Mouse (Mus musculus): ENCODE results near the gene Vps37b.

Vps37b gene

DNA sequence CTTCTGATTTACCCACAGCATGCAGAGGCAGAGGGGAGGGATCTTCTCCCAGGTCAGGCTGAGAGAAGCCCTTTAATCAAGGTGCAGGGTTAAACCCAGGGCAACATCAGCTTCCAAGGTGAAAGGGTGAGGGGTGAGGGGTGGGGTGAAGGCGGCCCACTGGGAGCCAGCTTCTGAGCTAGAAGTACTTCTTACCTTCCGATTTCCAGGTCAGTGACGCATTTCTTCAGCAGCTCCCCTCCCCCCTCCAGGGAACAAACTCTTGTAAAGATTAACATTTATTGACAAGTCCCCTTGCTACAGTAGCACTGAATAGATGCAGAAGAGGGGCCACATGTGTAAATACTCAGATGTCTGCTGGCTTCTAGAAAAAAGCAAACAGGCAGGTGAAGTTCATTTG lies 54.8 kb downstream of the Vps37b start:
- no peak for DNase-seq

DNA sequence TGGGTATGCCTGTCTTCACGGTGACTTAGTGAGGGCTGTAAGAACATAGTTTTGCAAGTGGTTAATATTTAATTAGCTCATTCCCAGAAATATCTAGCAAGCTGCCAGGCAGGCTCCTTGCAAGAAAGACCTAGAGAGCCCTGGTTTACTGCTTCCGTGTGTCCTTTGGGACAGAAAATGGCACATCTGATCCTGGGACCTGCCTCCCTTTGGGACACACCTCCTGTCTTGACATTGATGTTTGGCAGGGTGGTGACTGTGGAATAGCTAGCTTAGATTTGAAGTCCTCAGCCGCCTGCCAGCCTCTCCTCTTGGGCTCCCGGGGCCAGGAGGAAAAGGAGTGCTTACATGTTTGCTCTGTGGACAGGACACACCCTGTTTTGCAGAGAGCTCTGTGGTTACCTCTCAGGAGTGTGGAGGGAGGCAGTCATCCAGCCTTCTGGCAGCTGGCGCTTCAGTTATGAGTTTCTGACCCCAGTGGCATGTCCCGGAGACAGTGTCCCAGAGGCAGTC lies 56.3 kb downstream of the Vps37b start:
- DNase-seq, result no peak

DNA sequence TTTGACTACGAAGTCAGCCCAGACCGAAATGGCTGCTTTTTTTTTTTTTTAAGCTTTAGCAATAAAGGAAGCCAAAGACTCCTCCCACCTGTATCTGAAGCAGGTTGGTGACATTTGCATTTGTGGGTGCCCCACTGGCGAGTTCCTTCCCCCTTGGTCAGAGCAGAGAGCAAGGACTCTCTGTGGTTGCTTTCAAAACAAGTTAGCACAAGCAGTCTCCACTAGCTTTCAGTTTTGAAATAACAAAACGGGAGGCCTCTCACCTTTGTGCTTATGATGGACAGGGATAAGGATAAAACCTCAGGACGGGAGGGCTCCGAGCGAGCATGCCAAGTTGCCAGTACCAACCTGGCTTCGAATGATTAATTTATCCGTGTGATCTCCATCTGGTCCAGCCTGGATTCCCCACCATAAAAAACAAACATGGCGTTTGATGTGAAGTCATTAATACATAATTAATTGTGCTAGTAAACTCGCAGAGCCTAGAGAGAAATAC lies 57.4 kb downstream of the Vps37b start:
- DNase-seq, result peak; percentile 67 to 69

- no peak for DNase-seq
These were observed 57.9 kb downstream of the Vps37b start for GRCm38 (mm10) chr5:123974179-123974485.

DNA sequence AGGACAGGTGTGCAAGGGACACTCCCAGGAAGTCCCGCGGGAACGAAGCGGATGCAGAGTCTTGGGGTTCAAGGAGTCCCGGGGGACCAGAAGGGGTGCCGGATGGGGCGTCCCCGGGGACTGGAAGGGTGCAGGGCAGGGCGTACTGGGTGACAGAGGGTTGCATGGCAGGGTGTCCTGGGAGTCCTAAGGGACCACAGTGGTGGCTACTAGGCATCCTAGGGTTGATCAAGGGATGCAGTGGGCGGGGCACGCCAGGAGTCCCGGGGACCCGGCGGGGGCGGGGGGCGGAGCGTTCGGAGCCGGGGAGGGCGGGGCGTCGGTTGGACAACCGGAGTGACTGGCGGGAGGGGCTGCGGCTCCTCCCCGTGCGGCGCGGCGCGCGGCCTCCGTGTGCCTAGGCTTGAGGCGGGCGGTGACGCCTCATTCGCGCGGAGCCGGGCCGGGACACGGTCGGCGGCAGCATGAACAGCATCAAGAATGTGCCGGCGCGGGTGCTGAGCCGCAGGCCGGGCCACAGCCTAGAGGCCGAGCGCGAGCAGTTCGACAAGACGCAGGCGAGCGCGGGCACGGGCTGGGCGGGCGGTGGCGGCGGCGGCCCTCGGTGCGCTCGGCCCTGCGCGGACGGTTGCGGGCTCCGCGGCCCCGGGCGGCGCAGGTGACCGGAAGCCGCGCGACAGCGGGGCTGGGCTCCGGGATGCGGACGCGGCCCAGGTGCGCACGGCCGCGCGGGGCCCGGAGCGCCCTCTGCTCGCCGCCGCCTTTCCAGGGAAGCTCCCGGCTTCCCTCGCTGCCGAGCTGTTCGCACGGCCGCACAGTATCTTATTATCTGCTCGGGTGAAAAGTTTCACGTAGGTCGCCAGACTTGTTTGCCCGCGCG lies 58.5 kb downstream of the Vps37b start, which contains the start of gene Hip1r:
Hip1r (plus strand) TSS at position 330 of the 880 bp plus-strand sequence.
- DNase-seq, result peak; percentile 83 to 87

DNA sequence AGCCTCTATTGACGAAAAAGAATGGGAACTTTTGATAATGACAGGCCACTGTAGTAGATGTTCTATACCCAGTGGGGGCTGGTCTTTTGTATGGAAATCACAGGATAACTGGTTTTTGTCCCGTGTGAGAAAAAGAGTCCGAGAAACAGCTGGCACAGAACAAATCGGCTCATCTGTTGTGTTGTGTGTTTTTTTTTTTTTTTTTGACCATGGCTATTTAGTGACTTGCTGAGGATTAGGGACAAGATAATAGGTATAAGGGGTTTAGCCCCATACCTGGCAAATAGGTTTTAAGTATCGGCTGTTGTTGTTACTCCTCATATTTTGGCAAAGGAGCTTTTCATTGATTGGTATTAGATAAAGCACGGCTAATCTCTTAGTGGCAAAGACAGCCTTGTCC lies 59.6 kb downstream of the Vps37b start:
- no peak for DNase-seq

DNA sequence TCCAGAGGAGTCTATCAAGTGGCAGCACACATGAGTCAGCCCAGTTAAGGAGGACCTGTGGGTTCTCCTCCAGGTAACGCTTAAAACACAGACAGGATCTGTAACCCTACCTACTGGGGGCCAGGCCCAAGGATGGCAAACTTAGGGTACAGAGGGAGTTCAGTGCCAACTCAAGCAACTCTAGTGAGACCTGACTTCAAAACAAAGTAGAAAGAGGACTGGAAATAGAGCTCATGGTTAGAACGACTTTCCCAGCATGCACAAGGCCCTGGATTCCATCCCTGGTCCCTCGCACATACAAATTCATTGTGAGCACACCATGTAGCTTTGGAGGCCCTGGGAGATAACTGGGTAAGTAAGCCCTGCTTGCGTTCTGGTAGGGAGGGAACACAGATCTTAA lies 61.5 kb downstream of the Vps37b start:
- DNase-seq, result no peak

DNA sequence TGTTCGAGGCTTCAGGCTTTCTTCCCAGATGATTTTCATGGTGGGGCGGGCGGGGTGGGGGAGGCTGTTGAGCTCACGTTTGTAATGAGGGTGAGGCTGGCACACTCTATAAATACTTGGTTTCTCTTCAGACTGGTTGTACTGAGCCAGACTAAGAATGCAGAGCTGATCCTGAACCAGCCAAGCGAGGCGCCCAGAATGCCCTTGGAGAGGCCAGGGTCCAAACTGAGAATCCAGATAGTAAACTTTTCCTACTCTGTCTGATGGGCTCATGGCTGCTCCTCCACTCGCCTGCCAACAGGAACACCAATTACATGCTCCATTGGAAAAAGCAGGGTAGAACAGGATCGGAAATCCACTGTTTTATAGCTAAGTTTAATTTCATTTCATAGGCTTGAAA lies 62.9 kb downstream of the Vps37b start:
- no peak for DNase-seq

DNA sequence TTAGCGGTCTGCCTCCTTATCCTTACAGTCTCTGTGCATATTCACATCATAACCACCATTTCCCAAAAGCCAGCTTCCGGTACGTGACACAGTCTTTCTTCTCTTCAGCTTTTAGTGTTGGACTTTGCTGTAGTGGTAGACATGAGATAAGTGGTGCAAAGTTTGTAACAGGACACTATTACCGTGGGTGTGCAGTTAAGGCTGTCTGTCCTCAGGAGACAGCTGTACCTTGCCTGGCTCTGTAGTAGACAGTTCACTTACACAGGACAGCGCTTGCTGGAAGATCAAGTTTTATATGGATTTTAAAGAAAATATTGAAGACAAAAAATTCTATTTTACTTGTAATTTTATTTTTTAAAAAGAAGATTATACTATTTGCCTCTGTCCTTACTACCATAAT lies 63.6 kb downstream of the Vps37b start:
- no peak for DNase-seq

GRCm38 (mm10) chr5:123966759-123967158 lies 65.3 kb downstream of the Vps37b start:
- DNase-seq, result no peak

- DNase-seq, result no peak
These were observed 67.9 kb downstream of the Vps37b start for GRCm38 (mm10) chr5:123964208-123964607.

DNA sequence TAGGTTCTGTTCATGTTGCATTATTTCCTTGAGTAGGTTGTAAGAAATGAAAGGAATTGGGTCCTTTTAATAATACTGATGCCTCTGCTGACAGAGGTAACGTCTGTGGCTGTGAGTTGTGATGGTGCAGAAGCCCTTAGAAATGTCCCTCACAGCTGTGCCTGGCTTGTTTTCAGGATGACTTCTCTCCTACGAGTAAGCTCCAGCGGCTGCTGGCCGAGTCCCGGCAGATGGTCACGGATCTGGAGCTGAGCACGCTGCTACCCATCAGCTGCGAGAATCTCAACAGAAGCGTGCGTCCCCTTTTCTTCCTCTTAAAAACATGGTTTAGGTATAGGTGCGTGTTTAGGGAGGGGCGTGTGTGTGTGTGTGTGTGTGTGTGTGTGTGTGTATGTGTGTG lies 71.0 kb downstream of the Vps37b start:
- no peak for DNase-seq

DNA sequence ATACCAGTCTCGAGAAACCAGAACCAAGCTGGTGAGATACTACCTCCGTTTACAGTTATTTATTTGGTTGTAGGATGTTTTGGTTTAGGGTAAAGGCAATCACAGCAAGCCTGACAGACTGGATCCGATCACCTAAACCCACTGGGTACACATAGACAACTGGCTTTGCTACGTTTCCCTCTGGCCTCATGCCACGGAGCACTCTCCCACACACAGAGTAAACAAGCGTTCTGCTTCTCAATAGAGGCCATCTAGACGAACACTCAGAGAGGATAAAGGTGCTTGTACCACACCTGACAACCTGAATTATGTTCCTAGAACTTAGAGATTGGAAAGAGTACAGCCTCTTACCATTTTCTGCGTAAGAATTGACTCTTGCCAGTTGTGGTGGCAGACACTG lies 71.9 kb downstream of the Vps37b start:
- no peak for DNase-seq

- no peak for DNase-seq
These were observed 73.1 kb downstream of the Vps37b start for GRCm38 (mm10) chr5:123959018-123959417.

- DNase-seq, result no peak
These were observed 74.9 kb downstream of the Vps37b start for GRCm38 (mm10) chr5:123957213-123957612.

Measured in cerebellum, postnatal 14 days (tissue).